Comparison of ENCODE assay signal across 1 mouse cellular context in the genomic region with DNA sequence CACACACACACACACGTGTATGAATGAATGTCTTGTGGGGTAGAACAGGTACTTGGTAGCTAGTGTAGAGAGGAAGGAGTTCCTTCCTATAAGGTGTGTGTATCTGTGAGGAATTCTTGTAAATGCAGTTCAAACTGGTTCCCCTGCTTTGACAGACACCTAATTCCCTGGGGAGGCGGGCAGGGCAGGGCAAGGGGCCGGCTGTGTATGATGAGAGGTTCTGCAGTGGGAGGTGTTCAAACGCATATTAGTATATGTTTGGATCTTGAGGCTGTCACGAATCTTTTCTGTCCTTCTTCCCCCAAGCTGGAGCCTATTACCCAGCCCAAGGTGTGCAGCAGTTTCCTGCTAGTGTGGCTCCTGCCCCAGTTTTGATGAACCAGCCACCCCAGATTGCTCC.
TF ChIP-seq lines count a peak whose summit lies in the region.

No protein-coding gene starts in this region.

TF ChIP-seq in MEL, 35 proteins besides CTCF, POLR2A, EP300 and RAD21:
- TF ChIP-seq TAL1 (IDR thresholded peaks at IDR 0.05; ENCODE audit: low read length), result no peak
- TF ChIP-seq SMC3 (IDR thresholded peaks at IDR 0.05; ENCODE audit: low read depth, low read length), result no peak
- TF ChIP-seq TCF12 (IDR thresholded peaks at IDR 0.05; ENCODE audit: low read depth, low read length), result no peak
- TF ChIP-seq GABPA (IDR thresholded peaks at IDR 0.05; ENCODE audit: low read depth, low read length), result no peak
- TF ChIP-seq ZC3H11A (IDR thresholded peaks at IDR 0.05; ENCODE audit: low read depth, low read length), result no peak
- no peak for TF ChIP-seq USF2 (IDR thresholded peaks at IDR 0.05; ENCODE audit: borderline replicate concordance in 1 of 2, insufficient read depth in 1 of 2, low read depth in 1 of 2, low read length in 2 of 2)
- no peak for TF ChIP-seq UBTF (IDR thresholded peaks at IDR 0.05; ENCODE audit: borderline replicate concordance, insufficient read depth, low read depth, low read length)
- TF ChIP-seq MYC (IDR thresholded peaks at IDR 0.05; ENCODE audit: low read depth, low read length), result no peak
- TF ChIP-seq POLR2AphosphoS5 (IDR thresholded peaks at IDR 0.05; ENCODE audit: borderline replicate concordance, low read depth, low read length), result no peak
- TF ChIP-seq KAT2A (conservative IDR thresholded peaks at IDR 0.05; ENCODE audit: low read depth, low read length), result no peak
- TF ChIP-seq POLR2AphosphoS2 (IDR thresholded peaks at IDR 0.05; ENCODE audit: low read length), result no peak
- no peak for TF ChIP-seq MXI1 (IDR thresholded peaks at IDR 0.05; ENCODE audit: low read depth, low read length)
